17 mouse cellular contexts compared by ENCODE assay signal in the genomic region with DNA sequence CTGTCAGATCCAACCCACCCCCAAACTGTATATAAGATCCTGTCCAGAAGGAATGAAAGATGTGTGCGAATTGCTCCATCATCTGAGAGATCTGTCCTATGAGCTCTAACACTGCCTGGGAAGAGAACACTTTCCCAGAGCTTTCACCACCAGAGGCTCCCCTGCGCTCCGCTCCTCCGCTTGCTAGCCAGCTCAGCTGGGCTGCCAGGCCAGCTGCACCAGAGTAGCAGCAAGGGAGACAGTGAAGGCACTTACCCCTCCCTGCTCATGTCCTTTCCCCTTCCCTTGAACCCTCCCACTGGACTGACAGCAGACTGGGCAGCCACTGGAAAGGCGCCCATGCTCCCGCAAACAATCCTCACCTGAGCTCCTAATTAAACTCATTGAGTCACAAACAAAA. TPM values are rescaled to one million over a fixed set of nuclear protein-coding genes. Genes with fewer than 3 reads are reported as not detected.
DNase-seq lines count a peak whose midpoint lies in the region; ATAC-seq and TF ChIP-seq lines count a peak whose summit lies in the region.
"Had no signal": no experiment of that assay in that cellular context is flagged by ENCODE, and none has a peak within 500 bp of the region (broad histone marks: within the 10 kb centered on the region; RNA-seq: fewer than 3 reads in every experiment).

No protein-coding gene starts in this region.

- no peak for DNase-seq in forebrain, postnatal 0 days
- no peak for DNase-seq in forebrain, embryonic 11.5 days (ENCODE audit: low spot score)
- DNase-seq in lung, embryonic 14.5 days: no peak
- DNase-seq in lung, postnatal 36 days: no peak
- DNase-seq in retina, embryonic 14.5 days (ENCODE audit: low spot score): peak; percentile 28
- DNase-seq in liver, embryonic 11.5 days (ENCODE audit: low spot score): no peak
- DNase-seq: adrenal gland, adult 8-10 months; cerebellum, adult 11-12 months; heart, postnatal 14 days; kidney, adult 8-10 months; liver, postnatal 0 days had no signal

- no peaks in the 10 kb centered on the region for H3K36me3 ChIP-seq in forebrain, postnatal 0 days (ENCODE audit: insufficient read depth)
- no peaks in the 10 kb centered on the region for H3K36me3 ChIP-seq in forebrain, embryonic 11.5 days (ENCODE audit: control insufficient read depth, insufficient read depth, low read length)
- no peaks in the 10 kb centered on the region for H3K36me3 ChIP-seq in intestine, embryonic 15.5 days
- H3K36me3 ChIP-seq in intestine, embryonic 16.5 days (ENCODE audit: control insufficient read depth, insufficient read depth, low read length): no peaks in the 10 kb centered on the region
- H3K36me3 ChIP-seq in lung, embryonic 14.5 days (ENCODE audit: insufficient read depth): no peaks in the 10 kb centered on the region
- no peaks in the 10 kb centered on the region for H3K36me3 ChIP-seq in liver, embryonic 11.5 days (ENCODE audit: control insufficient read depth, insufficient read depth, low read length)
- H3K36me3 ChIP-seq: limb, embryonic 15.5 days; neural tube, embryonic 12.5 days had no signal

- H3K4me1 ChIP-seq in forebrain, postnatal 0 days (ENCODE audit: insufficient read depth): no peaks in the 10 kb centered on the region
- no peaks in the 10 kb centered on the region for H3K4me1 ChIP-seq in forebrain, embryonic 11.5 days (replicated peaks; ENCODE audit: control insufficient read depth, insufficient read depth, low read length)
- H3K4me1 ChIP-seq in intestine, embryonic 15.5 days (replicated peaks): no peaks in the 10 kb centered on the region
- H3K4me1 ChIP-seq in intestine, embryonic 16.5 days (ENCODE audit: control insufficient read depth, insufficient read depth, low read length): no peaks in the 10 kb centered on the region
- H3K4me1 ChIP-seq in lung, embryonic 14.5 days (ENCODE audit: insufficient read depth): no peaks in the 10 kb centered on the region
- H3K4me1 ChIP-seq in liver, embryonic 11.5 days (replicated peaks; ENCODE audit: control insufficient read depth, insufficient read depth, low read length): peaks cover 4% of the 10 kb centered on the region
- H3K4me1 ChIP-seq: limb, embryonic 15.5 days; neural tube, embryonic 12.5 days had no signal

- peak; percentile 34 for TF ChIP-seq CTCF in forebrain, postnatal 0 days (IDR thresholded peaks at IDR 0.05; ENCODE audit: low read depth)
- TF ChIP-seq CTCF in lung, embryonic 14.5 days (IDR thresholded peaks at IDR 0.05; ENCODE audit: low read depth): 0 out of 2 replicates have a peak, but pooled peaks have one; percentile 8

- WGBS in forebrain, postnatal 0 days: 41% methylated on average over 6 of the region's 6 CpGs
- WGBS in forebrain, embryonic 11.5 days: 29% methylated on average over 6 of the region's 6 CpGs
- WGBS in intestine, embryonic 15.5 days: 43% methylated on average over 6 of the region's 6 CpGs
- 44% methylated on average over 6 of the region's 6 CpGs for WGBS in intestine, embryonic 16.5 days
- 36% methylated on average over 6 of the region's 6 CpGs for WGBS in lung, embryonic 14.5 days
- WGBS in liver, embryonic 11.5 days: 59% methylated on average over 6 of the region's 6 CpGs

- H3K27ac ChIP-seq in forebrain, postnatal 0 days (ENCODE audit: low read depth, low read length): no peak overlapping the region
- H3K27ac ChIP-seq in forebrain, embryonic 11.5 days (ENCODE audit: low read depth, low read length): no peak overlapping the region
- H3K27ac ChIP-seq in intestine, embryonic 15.5 days: no peak overlapping the region
- H3K27ac ChIP-seq in intestine, embryonic 16.5 days (ENCODE audit: low read length): no peak overlapping the region
- no peak overlapping the region for H3K27ac ChIP-seq in lung, embryonic 14.5 days (ENCODE audit: low read depth)
- H3K27ac ChIP-seq in liver, embryonic 11.5 days (ENCODE audit: low read depth, low read length): no peak overlapping the region
- H3K27ac ChIP-seq: hindbrain, embryonic 14.5 days; limb, embryonic 15.5 days; neural tube, embryonic 12.5 days had no signal

- H3K4me3 ChIP-seq in forebrain, postnatal 0 days (ENCODE audit: low read depth, low read length): no peak overlapping the region
- H3K4me3 ChIP-seq in forebrain, embryonic 11.5 days (ENCODE audit: low read depth, low read length): no peak overlapping the region
- no peak overlapping the region for H3K4me3 ChIP-seq in intestine, embryonic 15.5 days (replicated peaks)
- H3K4me3 ChIP-seq in intestine, embryonic 16.5 days (ENCODE audit: low read length): no peak overlapping the region
- H3K4me3 ChIP-seq in lung, embryonic 14.5 days (ENCODE audit: low read depth, low read length): no peak overlapping the region
- no peak overlapping the region for H3K4me3 ChIP-seq in liver, embryonic 11.5 days (ENCODE audit: low read depth, low read length)
- H3K4me3 ChIP-seq: limb, embryonic 15.5 days; neural tube, embryonic 12.5 days had no signal

- no peak overlapping the region for H3K4me2 ChIP-seq in forebrain, postnatal 0 days (ENCODE audit: low read depth)
- no peak overlapping the region for H3K4me2 ChIP-seq in forebrain, embryonic 11.5 days (ENCODE audit: low read depth, low read length, severe bottlenecking)
- H3K4me2 ChIP-seq in intestine, embryonic 15.5 days (replicated peaks): no peak overlapping the region
- H3K4me2 ChIP-seq in intestine, embryonic 16.5 days (ENCODE audit: low read depth, low read length): no peak overlapping the region
- H3K4me2 ChIP-seq in lung, embryonic 14.5 days: no peak overlapping the region
- no peak overlapping the region for H3K4me2 ChIP-seq in liver, embryonic 11.5 days
- H3K4me2 ChIP-seq: hindbrain, embryonic 14.5 days; limb, embryonic 15.5 days; neural tube, embryonic 12.5 days had no signal

- H3K9ac ChIP-seq in forebrain, postnatal 0 days: no peak overlapping the region
- no peak overlapping the region for H3K9ac ChIP-seq in forebrain, embryonic 11.5 days (ENCODE audit: low read length)
- no peak overlapping the region for H3K9ac ChIP-seq in intestine, embryonic 15.5 days
- H3K9ac ChIP-seq in intestine, embryonic 16.5 days (ENCODE audit: low read depth, low read length): no peak overlapping the region
- no peak overlapping the region for H3K9ac ChIP-seq in lung, embryonic 14.5 days
- no peak overlapping the region for H3K9ac ChIP-seq in liver, embryonic 11.5 days (ENCODE audit: low read depth, low read length)
- H3K9ac ChIP-seq: hindbrain, embryonic 14.5 days; limb, embryonic 15.5 days; liver, postnatal 0 days; neural tube, embryonic 12.5 days had no signal

- H3K9me3 ChIP-seq in forebrain, postnatal 0 days (ENCODE audit: low read length): no peaks in the 10 kb centered on the region
- H3K9me3 ChIP-seq in forebrain, embryonic 11.5 days (ENCODE audit: control insufficient read depth, low read length): no peaks in the 10 kb centered on the region
- H3K9me3 ChIP-seq in intestine, embryonic 15.5 days: no peaks in the 10 kb centered on the region
- H3K9me3 ChIP-seq in intestine, embryonic 16.5 days (ENCODE audit: control insufficient read depth, low read length): no peaks in the 10 kb centered on the region
- H3K9me3 ChIP-seq in lung, embryonic 14.5 days (ENCODE audit: low read depth, low read length): no peaks in the 10 kb centered on the region
- H3K9me3 ChIP-seq in liver, embryonic 11.5 days (ENCODE audit: control insufficient read depth, low read length): no peaks in the 10 kb centered on the region
- H3K9me3 ChIP-seq: limb, embryonic 15.5 days; neural tube, embryonic 12.5 days had no signal

- ATAC-seq in forebrain, postnatal 0 days: peak; percentile 25; the same call in 1 of the 2 replicates
- ATAC-seq in forebrain, embryonic 11.5 days (replicated peaks; ENCODE audit: low FRiP score): no peak
- 0 out of 2 replicates have a peak, but pooled peaks have one; percentile 10 for ATAC-seq in intestine, embryonic 15.5 days
- ATAC-seq in intestine, embryonic 16.5 days: no peak
- ATAC-seq in lung, embryonic 14.5 days (ENCODE audit: insufficient read depth): no peak
- no peak for ATAC-seq in liver, embryonic 11.5 days (replicated peaks; ENCODE audit: low FRiP score)
- ATAC-seq: liver, postnatal 0 days had no signal

- no peaks in the 10 kb centered on the region for H3K27me3 ChIP-seq in forebrain, postnatal 0 days (ENCODE audit: insufficient read depth, low read length)
- no peaks in the 10 kb centered on the region for H3K27me3 ChIP-seq in forebrain, embryonic 11.5 days (ENCODE audit: control insufficient read depth, insufficient read depth, low read length)
- no peaks in the 10 kb centered on the region for H3K27me3 ChIP-seq in intestine, embryonic 15.5 days (replicated peaks)
- H3K27me3 ChIP-seq in intestine, embryonic 16.5 days (replicated peaks; ENCODE audit: control insufficient read depth, insufficient read depth, low read length): no peaks in the 10 kb centered on the region
- H3K27me3 ChIP-seq in lung, embryonic 14.5 days (ENCODE audit: insufficient read depth, low read length): no peaks in the 10 kb centered on the region
- H3K27me3 ChIP-seq in liver, embryonic 11.5 days (replicated peaks; ENCODE audit: control insufficient read depth, insufficient read depth, low read length): no peaks in the 10 kb centered on the region
- H3K27me3 ChIP-seq: CH12.LX; limb, embryonic 15.5 days; neural tube, embryonic 12.5 days had no signal

RNA-seq across cellular contexts. Expression of gene Pan3, which starts 6.3 kb away (rescaled TPM):
- 50.5 and 68.0 TPM in 2 replicates for total RNA-seq in forebrain, postnatal 0 days (2014; rRNA removed)
- 39.0 and 52.6 TPM in 2 replicates for polyA plus RNA-seq in forebrain, postnatal 0 days (2015; fragmentation: Nextera tagmentation; extraction: Ambion mirVana)
- 57.9 and 59.3 TPM in 2 replicates for polyA plus RNA-seq in forebrain, embryonic 11.5 days (2014; fragmentation: Nextera tagmentation; extraction: Ambion mirVana)
- 64.5 and 67.5 TPM in 2 replicates for polyA plus RNA-seq in intestine, embryonic 15.5 days (2015; fragmentation: Nextera tagmentation; extraction: Ambion mirVana)
- 40.4 and 45.5 TPM in 2 replicates for polyA plus RNA-seq in intestine, embryonic 16.5 days (2015; fragmentation: Nextera tagmentation; extraction: Ambion mirVana)
- polyA plus RNA-seq in lung, embryonic 14.5 days (2014; fragmentation: Nextera tagmentation; extraction: Ambion mirVana): 76.5 and 84.1 TPM in 2 replicates
- 59.5 and 73.8 TPM in 2 replicates for polyA plus RNA-seq in liver, embryonic 11.5 days (2014; fragmentation: Nextera tagmentation; extraction: Ambion mirVana)

RNA-seq across cellular contexts. Expression of gene Flt3, which starts 23.3 kb away (rescaled TPM):
- 0.77 and 0.86 TPM in 2 replicates for total RNA-seq in forebrain, postnatal 0 days (2014; rRNA removed)
- polyA plus RNA-seq in forebrain, postnatal 0 days (2015; fragmentation: Nextera tagmentation; extraction: Ambion mirVana): 0.35 and 0.68 TPM in 2 replicates
- polyA plus RNA-seq in forebrain, embryonic 11.5 days (2014; fragmentation: Nextera tagmentation; extraction: Ambion mirVana): 0.08 TPM in 1 of 2 replicates, not detected in the other
- polyA plus RNA-seq in intestine, embryonic 15.5 days (2015; fragmentation: Nextera tagmentation; extraction: Ambion mirVana): 0.31 and 0.34 TPM in 2 replicates
- 0.31 and 0.32 TPM in 2 replicates for polyA plus RNA-seq in intestine, embryonic 16.5 days (2015; fragmentation: Nextera tagmentation; extraction: Ambion mirVana)
- 0.07 and 0.16 TPM in 2 replicates for polyA plus RNA-seq in lung, embryonic 14.5 days (2014; fragmentation: Nextera tagmentation; extraction: Ambion mirVana)
- polyA plus RNA-seq in liver, embryonic 11.5 days (2014; fragmentation: Nextera tagmentation; extraction: Ambion mirVana): 1.6 and 1.8 TPM in 2 replicates

Comparison
In these comparisons a context has a peak if more than half of its experiments do, and no peak if none do; other contexts are left out.
1. ATAC-seq: peak in forebrain, postnatal 0 days (single experiment) and intestine, embryonic 15.5 days (single experiment); none in forebrain, embryonic 11.5 days (single experiment), intestine, embryonic 16.5 days (single experiment), lung, embryonic 14.5 days (single experiment) and liver, embryonic 11.5 days (single experiment).